Mouse (Mus musculus) kidney, adult 2 months (tissue): ENCODE data around the gene Mapkapk2.

Source experiments
- CTCF ChIP-seq: fragments of 200-500 bp; conservative IDR thresholded peaks from 2 replicates; pipeline ENCODE4 v1.5.1; 2011; ENCODE audit warnings: low read depth, mild to moderate bottlenecking, control low read depth, low read length, moderate library complexity, mixed read lengths; ENCODE audit not compliant: insufficient read depth, insufficient read length
- POLR2A ChIP-seq: fragments of 200-500 bp; IDR thresholded peaks from one replicate; pipeline ENCODE4 v1.6.1; 2011; ENCODE audit warnings: low read depth, low read length, control low read depth

- TF ChIP-seq POLR2A (no peak), CTCF (no peak)
Measured at GRCm38 (mm10) chr1:131096803-131097699, 575 bp downstream of the Mapkapk2 start.
